Mouse (Mus musculus) spleen, embryonic (tissue): ENCODE results near the gene Frmd5.

Experiments
- CTCF ChIA-PET: fragments of 350-600 bp; sonication (Branson Sonifier 250); formaldehyde crosslinking; loops from one replicate; lab custom pipeline; 2022; lab: Charles Lee

The Frmd5 gene

GRCm38 (mm10) chr2:121625901-121626300, 181.0 kb downstream of the Frmd5 start:
- CTCF ChIA-PET, result no interaction called here

GRCm38 (mm10) chr2:121621262-121622163, 185.4 kb downstream of the Frmd5 start:
- CTCF ChIA-PET, result no interaction called here

- CTCF ChIA-PET, result no interaction called here
Measured at GRCm38 (mm10) chr2:121620582-121621261, 186.2 kb downstream of the Frmd5 start.

- CTCF ChIA-PET, result no interaction called here
Measured at GRCm38 (mm10) chr2:121615199-121615559, 191.7 kb downstream of the Frmd5 start.

- CTCF ChIA-PET, result no interaction called here
Measured at GRCm38 (mm10) chr2:121614483-121615198, 192.2 kb downstream of the Frmd5 start.

- CTCF ChIA-PET, result no interaction called here
Measured at GRCm38 (mm10) chr2:121612112-121612511, 194.8 kb downstream of the Frmd5 start.

- CTCF ChIA-PET, result no interaction called here
Measured at GRCm38 (mm10) chr2:121610008-121610884, 196.6 kb downstream of the Frmd5 start.

- CTCF ChIA-PET, result no interaction called here
Measured at GRCm38 (mm10) chr2:121609141-121609724, 197.7 kb downstream of the Frmd5 start.

GRCm38 (mm10) chr2:121602397-121602796, 204.5 kb downstream of the Frmd5 start:
- CTCF ChIA-PET, result no interaction called here

GRCm38 (mm10) chr2:121601543-121601942, 205.3 kb downstream of the Frmd5 start:
- CTCF ChIA-PET, result no interaction called here

GRCm38 (mm10) chr2:121600736-121601135, 206.2 kb downstream of the Frmd5 start:
- CTCF ChIA-PET, result no interaction called here

- CTCF ChIA-PET, result interaction anchor here (0.6 kb wide), 1 partner anchor 10 kb away, joined by 5 read pairs; no protein-coding TSS in a partner anchor
Measured at GRCm38 (mm10) chr2:121598249-121598648, 208.6 kb downstream of the Frmd5 start.

- CTCF ChIA-PET, result no interaction called here
Measured at GRCm38 (mm10) chr2:121596621-121597020, 210.3 kb downstream of the Frmd5 start.

GRCm38 (mm10) chr2:121594660-121595291, 212.1 kb downstream of the Frmd5 start:
- CTCF ChIA-PET, result no interaction called here

- CTCF ChIA-PET, result no interaction called here
Measured at GRCm38 (mm10) chr2:121594131-121594530, 212.8 kb downstream of the Frmd5 start.

GRCm38 (mm10) chr2:121588309-121588694, 218.6 kb downstream of the Frmd5 start:
- CTCF ChIA-PET, result interaction anchor here (0.7 kb wide), 1 partner anchor 10 kb away, joined by 5 read pairs; no protein-coding TSS in a partner anchor

- CTCF ChIA-PET, result interaction anchor here (0.7 kb wide), 1 partner anchor 11 kb away, joined by 5 read pairs; no protein-coding TSS in a partner anchor
Measured at GRCm38 (mm10) chr2:121587523-121588308, 219.2 kb downstream of the Frmd5 start.

GRCm38 (mm10) chr2:121584705-121585104, 222.2 kb downstream of the Frmd5 start:
- CTCF ChIA-PET, result no interaction called here

GRCm38 (mm10) chr2:121583468-121584116, 223.3 kb downstream of the Frmd5 start:
- CTCF ChIA-PET, result no interaction called here
